Mouse (Mus musculus) megakaryocyte-erythroid progenitor cell, adult 5 weeks (primary cell): ENCODE data around the gene Klra9. TPM values are rescaled to one million over a fixed set of nuclear protein-coding genes. Genes with fewer than 3 reads are reported as not detected.

Source experiments
- polyA plus RNA-seq: library from polyadenylated mRNA; stranded (reverse); fragments of >175 nt; gene quantifications from 2 replicates; pipeline ENCODE4 v1.2.3, GENCODE M21; 2012

Gene Klra9
- polyA plus RNA-seq: 0.10 TPM in 1 of 2 replicates, not detected in the other

GRCm38 (mm10) chr6:130193012-130193411 is at the start of gene Klra9:
TSS of gene Klra9 (minus strand) at chr6:130193112.

GRCm38 (mm10) chr6:130233222-130233621 is 40.3 kb upstream of the Klra9 start, which contains the start of gene Klra7:
TSS of gene Klra7 (minus strand) at chr6:130233322.

GRCm38 (mm10) chr6:130129798-130130197 is 63.1 kb downstream of the Klra9 start, which contains the start of gene Klra8:
TSS of gene Klra8 (minus strand) at chr6:130129898.

Other genes with a start within 250 kb of the Klra9 start
- not detected in 2 replicates for gene Klra6, start 166.2 kb downstream of the Klra9 start, polyA plus RNA-seq
- gene Klra4, start 125.8 kb downstream of the Klra9 start, polyA plus RNA-seq: 0.06 TPM in 1 of 2 replicates, not detected in the other
- 0.07 TPM in 1 of 2 replicates, not detected in the other for gene Klra8, start 63.2 kb downstream of the Klra9 start, polyA plus RNA-seq
- 0.17 TPM in 1 of 2 replicates, not detected in the other for gene Klra7, start 40.2 kb upstream of the Klra9 start, polyA plus RNA-seq
- not detected in 2 replicates for gene Klra10, start 88.8 kb upstream of the Klra9 start, polyA plus RNA-seq
- gene Klra3, start 144.5 kb upstream of the Klra9 start, polyA plus RNA-seq: not detected in 2 replicates
- gene Klra1, start 193.8 kb upstream of the Klra9 start, polyA plus RNA-seq: not detected in 2 replicates